Mouse (Mus musculus) bone marrow macrophage, adult 2 months (primary cell): ENCODE data around the gene Drap1.

Experiments
- CTCF ChIP-seq: IDR thresholded peaks from 2 replicates; pipeline ENCODE4 v1.5.1; 2012; ENCODE audit warnings: low read depth, mild to moderate bottlenecking, low read length, moderate library complexity
- POLR2A ChIP-seq: IDR thresholded peaks from 2 replicates; pipeline ENCODE4 v1.6.1; 2012; ENCODE audit warnings: mild to moderate bottlenecking, low read depth, low read length, borderline replicate concordance

GRCm38 (mm10) chr19:5466916-5467500, 42.2 kb upstream of the Drap1 start:
- no peak for TF ChIP-seq CTCF
- no peak for TF ChIP-seq POLR2A
